Mouse (Mus musculus) lung, postnatal 0 days (tissue): Measurements from ENCODE around the gene Fnip1.

Experiments
- CTCF ChIP-seq: IDR thresholded peaks from 2 replicates; pipeline ENCODE4 v1.5.1; 2016; ENCODE audit warnings: antibody characterized with exemption, mild to moderate bottlenecking
- EP300 ChIP-seq: IDR thresholded peaks from 2 replicates; pipeline ENCODE4 v1.6.1; 2016; ENCODE audit warnings: antibody characterized with exemption, mild to moderate bottlenecking, control low read depth

- TF ChIP-seq CTCF (no peak), EP300 (peak; percentile 94)
Measured at GRCm38 (mm10) chr11:54413017-54413416, 25.0 kb upstream of the Fnip1 start.
